Mouse (Mus musculus): ENCODE measurements around the gene Fgfr2. TPM values are rescaled to one million over a fixed set of nuclear protein-coding genes. Genes with fewer than 3 reads are reported as not detected.

Fgfr2 gene
- total and polyA plus RNA-seq, 2 experiments from 2014 or later, result 17.1 to 47.6 TPM

DNA sequence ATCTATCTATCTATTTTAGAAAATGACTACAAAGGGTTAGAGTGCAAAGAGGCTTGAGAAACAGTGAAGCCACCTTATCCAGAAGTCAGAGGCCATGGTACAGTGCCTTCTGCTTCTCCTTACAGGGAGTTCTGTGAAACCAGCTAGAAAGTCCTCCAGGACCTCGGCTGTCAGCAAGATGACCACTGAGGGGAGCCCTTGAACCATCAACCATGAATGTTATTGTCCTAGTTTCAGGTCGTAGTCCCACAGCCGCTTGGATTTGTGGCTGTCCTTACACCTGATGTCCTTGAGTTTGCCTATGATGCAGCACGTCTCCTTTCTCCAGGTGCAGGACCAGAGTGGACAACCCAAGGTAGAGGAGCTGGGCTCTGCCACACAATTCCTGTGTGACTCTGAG is 1225.9 kb downstream of the Fgfr2 start:
- peak; percentile 65 for TF ChIP-seq CTCF (IDR thresholded peaks at IDR 0.05; ENCODE audit: low read depth)
- no peak overlapping the region for H3K4me2 ChIP-seq (ENCODE audit: low read depth)
- no peak overlapping the region for H3K9ac ChIP-seq
- no peak overlapping the region for H3K4me3 ChIP-seq (ENCODE audit: low read depth, low read length)
- peaks cover 6% of the 10 kb centered on the region; the same call in 1 of the 2 replicates for H3K4me1 ChIP-seq (ENCODE audit: insufficient read depth)
- ATAC-seq, result no peak
- WGBS, result 13% methylated on average over 4 of the region's 4 CpGs
- peak; percentile 61 for DNase-seq
- H3K27ac ChIP-seq (ENCODE audit: low read depth, low read length), result no peak overlapping the region
- no peaks in the 10 kb centered on the region for H3K36me3 ChIP-seq (ENCODE audit: insufficient read depth)
- H3K27me3 ChIP-seq (ENCODE audit: insufficient read depth, low read length), result no peaks in the 10 kb centered on the region
- H3K9me3 ChIP-seq (ENCODE audit: low read length), result 0 out of 2 replicates have a peak, but pooled peaks cover 3% of the 10 kb centered on the region

DNA sequence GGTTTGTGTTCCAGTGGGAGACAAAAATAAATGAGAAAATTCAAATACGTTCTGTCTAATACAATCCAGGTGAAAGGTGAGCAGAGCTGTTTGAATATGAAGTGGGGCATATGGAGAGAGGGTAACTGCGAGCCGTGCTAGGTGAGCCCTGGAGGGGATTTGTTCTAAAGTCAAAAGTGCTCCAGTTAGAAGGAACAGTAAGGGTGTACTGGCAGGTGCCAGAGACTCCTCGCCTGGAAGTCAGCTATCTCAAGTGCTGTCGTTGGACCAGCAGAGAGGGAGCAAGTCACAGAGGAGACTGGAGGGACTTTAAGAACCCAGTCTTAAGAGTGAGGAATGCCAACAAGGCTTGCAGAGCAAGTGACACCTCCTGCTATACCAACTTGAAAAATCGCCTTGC is 1240.3 kb downstream of the Fgfr2 start:
- Histone ChIP-seq H3K9ac (no peak overlapping the region), H3K4me3 (ENCODE audit: low read depth, low read length) (no peak overlapping the region), H3K9me3 (ENCODE audit: low read length) (no peaks in the 10 kb centered on the region), H3K27ac (ENCODE audit: low read depth, low read length) (no peak overlapping the region), H3K4me1 (ENCODE audit: insufficient read depth) (no peaks in the 10 kb centered on the region), H3K4me2 (ENCODE audit: low read depth) (no peak overlapping the region), H3K27me3 (ENCODE audit: insufficient read depth, low read length) (no peaks in the 10 kb centered on the region), H3K36me3 (ENCODE audit: insufficient read depth) (no peaks in the 10 kb centered on the region)
- DNase-seq (no peak), ATAC-seq (no peak)
- 64% methylated on average over 6 of the region's 6 CpGs for WGBS
- TF ChIP-seq CTCF (IDR thresholded peaks at IDR 0.05; ENCODE audit: low read depth), result no peak

DNA sequence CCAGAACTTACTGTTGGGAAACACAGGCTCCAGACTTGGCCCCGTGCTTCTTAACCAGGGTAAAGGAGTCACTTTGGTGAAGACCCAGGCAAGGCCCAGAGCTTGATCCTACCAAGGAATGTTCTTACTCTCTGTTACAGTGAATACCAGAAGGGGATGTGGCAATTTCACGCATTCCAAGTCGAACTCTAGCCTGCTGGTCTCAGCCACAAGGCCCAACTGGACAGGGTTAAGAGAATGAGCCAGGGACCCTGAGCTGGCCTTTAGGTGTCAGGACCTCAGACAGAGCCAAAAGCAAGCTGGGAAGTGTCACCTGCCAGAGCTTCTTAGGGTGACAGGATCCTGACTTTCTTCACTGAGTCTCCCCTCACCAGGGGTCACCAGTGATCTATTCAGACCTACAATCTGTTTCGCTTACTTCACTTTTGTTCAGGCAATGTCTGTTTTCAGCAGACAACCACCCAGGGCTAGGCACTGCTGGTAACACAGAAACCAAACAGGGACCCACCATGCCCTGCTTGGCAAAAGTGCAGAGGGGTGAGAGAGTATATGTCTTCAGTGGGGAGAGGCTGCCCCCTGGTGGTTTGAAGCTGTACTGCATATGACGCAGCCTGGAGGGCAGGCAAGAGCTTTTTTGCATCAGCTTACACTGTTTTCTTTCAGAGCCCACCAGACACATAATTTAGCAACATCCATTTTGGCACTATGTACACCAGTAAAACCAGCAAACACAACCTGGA is 1241.1 kb downstream of the Fgfr2 start:
- peak; percentile 47; the same call in 1 of the 2 replicates for ATAC-seq
- Histone ChIP-seq H3K27me3 (ENCODE audit: insufficient read depth, low read length) (no peaks in the 10 kb centered on the region), H3K9ac (no peak overlapping the region), H3K4me1 (ENCODE audit: insufficient read depth) (no peaks in the 10 kb centered on the region), H3K9me3 (ENCODE audit: low read length) (no peaks in the 10 kb centered on the region), H3K27ac (ENCODE audit: low read depth, low read length) (no peak overlapping the region), H3K4me3 (ENCODE audit: low read depth, low read length) (no peak overlapping the region), H3K36me3 (ENCODE audit: insufficient read depth) (no peaks in the 10 kb centered on the region), H3K4me2 (ENCODE audit: low read depth) (no peak overlapping the region)
- WGBS, result 57% methylated on average over 5 of the region's 5 CpGs
- peak; percentile 88 for DNase-seq
- peak; percentile 99 for TF ChIP-seq CTCF (IDR thresholded peaks at IDR 0.05; ENCODE audit: low read depth)

DNA sequence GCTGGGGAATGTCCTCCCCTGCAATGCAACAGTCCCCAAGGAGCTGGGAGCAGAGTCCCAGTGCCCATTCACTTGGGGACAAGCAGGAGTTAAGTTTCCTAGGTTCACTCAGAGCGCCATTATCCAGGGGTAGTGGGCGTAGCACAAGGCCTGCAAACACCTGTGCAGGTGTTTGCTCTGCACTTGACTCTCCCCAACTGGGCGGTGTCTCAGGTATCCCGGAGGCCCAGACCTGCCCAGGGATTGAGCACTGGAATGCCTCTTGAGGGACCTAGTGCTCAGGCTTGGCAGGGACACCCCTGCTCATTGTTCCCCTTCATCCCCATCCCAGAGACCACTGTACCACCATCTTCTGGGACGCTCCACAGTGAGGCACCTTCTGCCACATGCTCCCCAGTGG is 1243.0 kb downstream of the Fgfr2 start:
- H3K4me3 ChIP-seq (ENCODE audit: low read depth, low read length), result no peak overlapping the region

DNA sequence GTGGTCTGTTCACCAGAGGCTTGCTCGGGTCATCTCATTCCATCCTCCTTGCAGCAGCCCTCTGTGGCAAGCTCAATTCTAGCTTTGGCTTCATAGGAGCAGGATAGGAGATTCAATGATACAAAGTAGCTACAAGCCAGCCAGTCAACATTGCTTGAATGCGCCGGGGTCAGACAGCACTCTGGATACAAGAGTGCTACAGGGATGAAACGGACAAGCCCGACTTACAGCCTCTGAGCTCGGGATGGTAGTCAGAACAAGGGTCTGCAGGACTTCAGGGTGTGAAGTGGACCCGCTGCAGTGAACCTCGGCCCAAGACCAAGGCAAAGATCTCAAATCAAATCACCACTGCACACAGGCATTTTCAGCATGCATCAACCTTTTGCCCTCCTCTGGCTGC is 1244.3 kb downstream of the Fgfr2 start:
- TF ChIP-seq CTCF (IDR thresholded peaks at IDR 0.05; ENCODE audit: low read depth), result no peak
- Histone ChIP-seq H3K4me3 (ENCODE audit: low read depth, low read length) (no peak overlapping the region), H3K36me3 (ENCODE audit: insufficient read depth) (no peaks in the 10 kb centered on the region), H3K27ac (ENCODE audit: low read depth, low read length) (no peak overlapping the region), H3K27me3 (ENCODE audit: insufficient read depth, low read length) (no peaks in the 10 kb centered on the region), H3K4me1 (ENCODE audit: insufficient read depth) (no peaks in the 10 kb centered on the region), H3K9me3 (ENCODE audit: low read length) (no peaks in the 10 kb centered on the region), H3K9ac (no peak overlapping the region), H3K4me2 (ENCODE audit: low read depth) (no peak overlapping the region)
- 82% methylated on average over 8 of the region's 8 CpGs for WGBS
- ATAC-seq (no peak), DNase-seq (no peak)

More for the DNA sequence above, 1243.0 kb downstream of the Fgfr2 start:
- Histone ChIP-seq H3K27ac (ENCODE audit: low read depth, low read length) (no peak overlapping the region), H3K9ac (no peak overlapping the region), H3K27me3 (ENCODE audit: insufficient read depth, low read length) (no peaks in the 10 kb centered on the region), H3K36me3 (ENCODE audit: insufficient read depth) (no peaks in the 10 kb centered on the region), H3K4me1 (ENCODE audit: insufficient read depth) (no peaks in the 10 kb centered on the region), H3K4me2 (ENCODE audit: low read depth) (no peak overlapping the region), H3K9me3 (ENCODE audit: low read length) (no peaks in the 10 kb centered on the region)
- DNase-seq (no peak), ATAC-seq (no peak)
- WGBS, result 86% methylated on average over 5 of the region's 5 CpGs
- no peak for TF ChIP-seq CTCF (IDR thresholded peaks at IDR 0.05; ENCODE audit: low read depth)

DNA sequence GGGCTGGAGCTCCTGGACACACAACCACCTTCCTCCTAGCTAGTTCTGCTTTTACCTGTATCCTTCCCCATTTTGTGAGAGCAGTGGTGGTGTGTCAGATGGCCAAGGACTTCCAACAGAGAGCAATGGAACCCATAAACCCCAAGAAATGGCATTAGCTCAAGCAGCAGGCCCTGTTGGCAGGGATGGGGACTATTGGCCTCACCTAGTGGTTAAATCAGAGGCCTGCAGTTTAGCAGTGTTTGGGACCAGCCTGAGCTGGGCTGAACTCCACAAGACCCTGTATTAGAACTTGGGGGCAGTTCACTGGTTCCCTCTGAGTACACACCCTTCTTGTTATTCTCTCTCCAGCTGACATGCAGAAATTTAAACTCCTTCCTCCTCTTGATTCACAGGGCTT is 1262.0 kb downstream of the Fgfr2 start:
- ATAC-seq, result no peak
- H3K27me3 ChIP-seq (ENCODE audit: insufficient read depth, low read length), result no peaks in the 10 kb centered on the region
- peak; percentile 32 for TF ChIP-seq CTCF (IDR thresholded peaks at IDR 0.05; ENCODE audit: low read depth)

DNA sequence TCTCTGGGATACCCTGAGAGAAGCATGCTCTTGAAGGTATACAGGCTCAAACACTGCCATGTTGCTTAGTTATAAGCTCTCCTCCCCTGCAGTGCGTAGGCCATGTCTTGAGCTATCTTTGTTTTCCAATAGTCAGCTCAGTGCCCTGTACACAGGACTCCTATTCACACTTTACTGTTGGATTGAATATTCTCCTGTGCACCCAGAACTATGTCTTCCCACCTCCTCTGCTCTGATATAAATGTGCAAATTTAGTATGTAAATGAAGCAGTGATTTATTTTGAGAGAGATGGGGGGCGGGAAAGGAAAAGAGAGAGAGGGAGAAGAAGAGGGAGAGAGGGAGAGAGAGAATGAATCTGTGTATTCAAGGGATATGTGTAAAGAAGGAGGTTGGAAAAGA is 1267.5 kb downstream of the Fgfr2 start:
- Histone ChIP-seq H3K4me1 (ENCODE audit: insufficient read depth) (no peaks in the 10 kb centered on the region), H3K27ac (ENCODE audit: low read depth, low read length) (no peak overlapping the region), H3K27me3 (ENCODE audit: insufficient read depth, low read length) (no peaks in the 10 kb centered on the region; the same call in 1 of the 2 replicates), H3K36me3 (ENCODE audit: insufficient read depth) (no peaks in the 10 kb centered on the region), H3K9me3 (ENCODE audit: low read length) (no peaks in the 10 kb centered on the region), H3K4me2 (ENCODE audit: low read depth) (no peak overlapping the region), H3K4me3 (ENCODE audit: low read depth, low read length) (no peak overlapping the region), H3K9ac (no peak overlapping the region)
- ATAC-seq (no peak), DNase-seq (no peak)
- no peak for TF ChIP-seq CTCF (IDR thresholded peaks at IDR 0.05; ENCODE audit: low read depth)
- 92% methylated on average over 2 of the region's 2 CpGs for WGBS

More for the DNA sequence above, 1262.0 kb downstream of the Fgfr2 start:
- no peaks in the 10 kb centered on the region for H3K9me3 ChIP-seq (ENCODE audit: low read length)
- H3K4me2 ChIP-seq (ENCODE audit: low read depth), result no peak overlapping the region
- no peaks in the 10 kb centered on the region for H3K36me3 ChIP-seq (ENCODE audit: insufficient read depth)
- no peak overlapping the region for H3K9ac ChIP-seq
- no peak overlapping the region for H3K27ac ChIP-seq (ENCODE audit: low read depth, low read length)
- H3K4me1 ChIP-seq (ENCODE audit: insufficient read depth), result no peaks in the 10 kb centered on the region
- H3K4me3 ChIP-seq (ENCODE audit: low read depth, low read length), result no peak overlapping the region
- DNase-seq, result no peak

Measured in forebrain, postnatal 0 days (tissue).